Comparison of ENCODE assay signal across 8 mouse cellular contexts in the genomic region with DNA sequence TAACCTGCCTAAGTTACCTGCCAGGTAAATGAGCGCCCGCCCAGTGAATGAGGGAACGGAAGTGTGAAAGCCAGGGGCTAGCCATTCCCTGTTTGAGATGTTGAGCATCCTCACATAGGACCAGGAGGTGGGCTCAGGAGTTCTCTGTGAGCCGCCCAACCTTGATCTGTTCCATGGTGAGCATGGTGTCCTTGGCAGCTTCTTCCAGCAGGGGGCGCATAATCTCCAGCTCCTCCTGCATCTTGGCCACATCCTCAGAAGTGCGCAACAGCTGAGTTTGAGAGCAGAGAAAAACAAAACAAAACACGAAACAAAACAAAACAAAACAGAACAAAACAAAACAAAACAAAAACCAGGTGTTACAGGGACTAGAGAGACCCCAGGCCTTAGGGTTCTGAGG. TPM values are rescaled to one million over a fixed set of nuclear protein-coding genes. Genes with fewer than 3 reads are reported as not detected.
DNase-seq lines count a peak whose midpoint lies in the region; ATAC-seq lines count a peak whose summit lies in the region.

No protein-coding gene starts in this region.

- DNase-seq in T-cell, adult 2 months (ENCODE audit: low spot score) = peak; percentile 70
- peak; percentile 88 to 93 for DNase-seq in cerebellum, postnatal 10 days
- peak; percentile 45 for DNase-seq in gastrocnemius, postnatal 25 days
- peak; percentile 59 to 86 for DNase-seq in layer of hippocampus, adult 8-10 months (ENCODE audit: low spot score in 2 of 2)
- DNase-seq in lung, postnatal 10 days = peak; percentile 86
- peak; percentile 88 for DNase-seq in right cerebral cortex, postnatal 14 days
- peak; percentile 77 for DNase-seq in urinary bladder, postnatal 14 days (ENCODE audit: low spot score)

- ATAC-seq in CD4-positive, CD25-positive, alpha-beta regulatory T cell, adult 4 months = peak; percentile 87

RNA-seq across cellular contexts. Expression of gene Bap1, which starts 20.9 kb away (rescaled TPM):
- 10 to 100 TPM; 26.4 to 36.3 TPM for polyA plus RNA-seq in CD4-positive, CD25-positive, alpha-beta regulatory T cell, adult 4 months (2017; shearing (Covaris generic))
- total RNA-seq in gastrocnemius, postnatal 25 days (2021) = 10 to 100 TPM; 41.2 to 43.0 TPM
- total RNA-seq in layer of hippocampus, adult 8-10 months (2022) = 100 to 1,000 TPM; 118 to 138 (median 130) TPM

RNA-seq across cellular contexts. Expression of gene Phf7, which starts 21.0 kb away (rescaled TPM):
- polyA plus RNA-seq in CD4-positive, CD25-positive, alpha-beta regulatory T cell, adult 4 months (2017; shearing (Covaris generic)) = 10 to 100 TPM; 11.8 to 12.2 TPM
- 1 to 10 TPM; 5.2 to 6.3 TPM for total RNA-seq in gastrocnemius, postnatal 25 days (2021)
- 1 to 10 TPM; 4.5 to 5.4 (median 4.9) TPM for total RNA-seq in layer of hippocampus, adult 8-10 months (2022)

RNA-seq across cellular contexts. Expression of gene Dnah1, which starts 51.5 kb away (rescaled TPM):
- polyA plus RNA-seq in CD4-positive, CD25-positive, alpha-beta regulatory T cell, adult 4 months (2017; shearing (Covaris generic)) = under 1 TPM in 1 of 2 experiments, not detected in 1; 0.06 TPM
- total RNA-seq in gastrocnemius, postnatal 25 days (2021) = under 1 TPM; 0.16 to 0.18 TPM
- 1 to 10 TPM; 4.4 to 6.4 (median 5.9) TPM for total RNA-seq in layer of hippocampus, adult 8-10 months (2022)

RNA-seq across cellular contexts. Expression of gene Sema3g, which starts 54.5 kb away (rescaled TPM):
- polyA plus RNA-seq in CD4-positive, CD25-positive, alpha-beta regulatory T cell, adult 4 months (2017; shearing (Covaris generic)) = not detected
- total RNA-seq in gastrocnemius, postnatal 25 days (2021) = 1 to 10 TPM; 6.0 to 6.1 TPM
- total RNA-seq in layer of hippocampus, adult 8-10 months (2022) = 1 to 10 TPM; 4.7 to 5.9 (median 5.6) TPM

RNA-seq across cellular contexts. Expression of gene Nisch, which starts 55.4 kb away (rescaled TPM):
- polyA plus RNA-seq in CD4-positive, CD25-positive, alpha-beta regulatory T cell, adult 4 months (2017; shearing (Covaris generic)) = 100 to 1,000 TPM; 151 to 190 TPM
- 10 to 100 TPM; 63.7 to 67.7 TPM for total RNA-seq in gastrocnemius, postnatal 25 days (2021)
- total RNA-seq in layer of hippocampus, adult 8-10 months (2022) = 100 to 1,000 TPM; 432 to 530 (median 469) TPM

Comparison
In these comparisons a context has a peak if more than half of its experiments do, and no peak if none do; other contexts are left out.
1. Peak in every context shown above with its lines: DNase-seq and ATAC-seq.
2. RNA of gene Dnah1, which starts 51.5 kb away (total RNA-seq): 4.4 to 6.4 TPM in layer of hippocampus, adult 8-10 months; 0.16 to 0.18 TPM in gastrocnemius, postnatal 25 days; every median in the first group is over 4 times any median in the second.